Mouse (Mus musculus) MEL-GATA-1-ER (cell line): ENCODE data around the gene Zfp467.

Experiments
- DNase-seq: peaks from one replicate; pipeline ENCODE4 v3.0.0-alpha.2; 2012; ENCODE audit warnings: low read depth; ENCODE audit errors: extremely low read depth

Gene Zfp467

GRCm38 (mm10) chr6:48411193-48412092, 34.2 kb downstream of the Zfp467 start:
- DNase-seq, result no peak

- no peak for DNase-seq
Measured at GRCm38 (mm10) chr6:48410551-48410950, 35.1 kb downstream of the Zfp467 start.

- DNase-seq, result no peak
Measured at GRCm38 (mm10) chr6:48409726-48410343, 35.8 kb downstream of the Zfp467 start.

GRCm38 (mm10) chr6:48404071-48404470, 41.6 kb downstream of the Zfp467 start:
- no peak for DNase-seq

- DNase-seq, result no peak
Measured at GRCm38 (mm10) chr6:48399906-48400305, 45.7 kb downstream of the Zfp467 start.

GRCm38 (mm10) chr6:48397336-48397735, 48.3 kb downstream of the Zfp467 start:
- DNase-seq, result no peak

GRCm38 (mm10) chr6:48396686-48397085, 48.9 kb downstream of the Zfp467 start:
- no peak for DNase-seq

GRCm38 (mm10) chr6:48396008-48396595, 49.5 kb downstream of the Zfp467 start:
- DNase-seq, result no peak

- DNase-seq, result peak; percentile 27
Measured at GRCm38 (mm10) chr6:48395105-48396007, 50.3 kb downstream of the Zfp467 start, which contains the start of gene Krba1. TSS of gene Krba1 (plus strand) at chr6:48395586.

GRCm38 (mm10) chr6:48393811-48394210, 51.8 kb downstream of the Zfp467 start:
- no peak for DNase-seq

GRCm38 (mm10) chr6:48388221-48388620, 57.4 kb downstream of the Zfp467 start:
- DNase-seq, result no peak
